Mouse (Mus musculus) mouse trophoblast stem cell (cell line): Measurements from ENCODE around the gene Ehbp1.

ENCODE experiments used
- in situ Hi-C, 2 experiments: fragments of 300-500 bp; cut with MseI, MboI; formaldehyde crosslinking; loops; 2 replicates in 1 of 2; 3 replicates in 1 of 2; pipeline ENCODE4 v1.15.1; 2025

The Ehbp1 gene

GRCm38 (mm10) chr11:22286885-22287512 is 55.1 kb downstream of the Ehbp1 start:
- in situ Hi-C loops, result no loop called here

- in situ Hi-C loops, result no loop called here
Observed at GRCm38 (mm10) chr11:22286371-22286872, 55.7 kb downstream of the Ehbp1 start.

GRCm38 (mm10) chr11:22276656-22277055 is 65.4 kb downstream of the Ehbp1 start:
- in situ Hi-C loops, result no loop called here

GRCm38 (mm10) chr11:22274144-22274543 is 67.9 kb downstream of the Ehbp1 start:
- in situ Hi-C loops, result no loop called here

- in situ Hi-C loops, result no loop called here
Observed at GRCm38 (mm10) chr11:22273378-22273777, 68.7 kb downstream of the Ehbp1 start.

GRCm38 (mm10) chr11:22271889-22272288 is 70.2 kb downstream of the Ehbp1 start:
- in situ Hi-C loops, result no loop called here

- in situ Hi-C loops, result no loop called here
Observed at GRCm38 (mm10) chr11:22269643-22270042, 72.4 kb downstream of the Ehbp1 start.

- in situ Hi-C loops, result no loop called here
Observed at GRCm38 (mm10) chr11:22269173-22269572, 72.9 kb downstream of the Ehbp1 start.

- in situ Hi-C loops, result no loop called here
Observed at GRCm38 (mm10) chr11:22267014-22267413, 75.1 kb downstream of the Ehbp1 start.

- in situ Hi-C loops, result no loop called here
Observed at GRCm38 (mm10) chr11:22255418-22255817, 86.7 kb downstream of the Ehbp1 start.

GRCm38 (mm10) chr11:22249363-22249762 is 92.7 kb downstream of the Ehbp1 start:
- in situ Hi-C loops, result loop anchor here in 1 of 2 experiments (25.0 kb wide), 1 partner anchor 713 kb away; the partner anchor contains the start of gene Zrsr1

GRCm38 (mm10) chr11:22247736-22248135 is 94.4 kb downstream of the Ehbp1 start:
- in situ Hi-C loops, result loop anchor here in 1 of 2 experiments (25.0 kb wide), 1 partner anchor 715 kb away; the partner anchor contains the start of gene Zrsr1

GRCm38 (mm10) chr11:22247069-22247468 is 95.0 kb downstream of the Ehbp1 start:
- in situ Hi-C loops, result loop anchor here in 1 of 2 experiments (25.0 kb wide), 1 partner anchor 715 kb away; the partner anchor contains the start of gene Zrsr1

GRCm38 (mm10) chr11:22235558-22235957 is 106.5 kb downstream of the Ehbp1 start:
- in situ Hi-C loops, result loop anchor here in 1 of 2 experiments (25.0 kb wide), 1 partner anchor 727 kb away; the partner anchor contains the start of gene Zrsr1

- in situ Hi-C loops, result loop anchor here in 1 of 2 experiments (25.0 kb wide), 1 partner anchor 728 kb away; the partner anchor contains the start of gene Zrsr1
Observed at GRCm38 (mm10) chr11:22234739-22235138, 107.4 kb downstream of the Ehbp1 start.

- in situ Hi-C loops, result loop anchor here in 1 of 2 experiments (25.0 kb wide), 1 partner anchor 731 kb away; the partner anchor contains the start of gene Zrsr1
Observed at GRCm38 (mm10) chr11:22230906-22231305, 111.2 kb downstream of the Ehbp1 start.

GRCm38 (mm10) chr11:22225619-22226018 is 116.5 kb downstream of the Ehbp1 start:
- in situ Hi-C loops, result loop anchor here (5.0 to 25.0 kb wide), 4 partner anchors 209 to 737 kb away; partner anchors contain the start of gene Zrsr1 (in 1 of the 2)

- in situ Hi-C loops, result no loop called here
Observed at GRCm38 (mm10) chr11:22218222-22218621, 123.9 kb downstream of the Ehbp1 start.

GRCm38 (mm10) chr11:22216941-22217340 is 125.2 kb downstream of the Ehbp1 start:
- in situ Hi-C loops, result no loop called here

- in situ Hi-C loops, result no loop called here
Observed at GRCm38 (mm10) chr11:22206611-22207010, 135.5 kb downstream of the Ehbp1 start.

GRCm38 (mm10) chr11:22206191-22206590 is 135.9 kb downstream of the Ehbp1 start:
- in situ Hi-C loops, result no loop called here

GRCm38 (mm10) chr11:22203413-22203812 is 138.7 kb downstream of the Ehbp1 start:
- in situ Hi-C loops, result no loop called here

GRCm38 (mm10) chr11:22201125-22201524 is 141.0 kb downstream of the Ehbp1 start:
- in situ Hi-C loops, result no loop called here
